Mouse (Mus musculus) MEL (cell line): ENCODE data around the gene Ssna1.
A peak's percentile ranks its signal among the peaks of the same experiment; 100 is the strongest.

ENCODE experiments used
- CTCF ChIP-seq, 3 experiments: IDR thresholded peaks in 2 of 3; conservative IDR thresholded peaks in 1 of 3; 2 replicates each; pipeline ENCODE4 v1.5.1; 2011 to 2012; ENCODE audit warnings: low read length in 3 of 3, low read depth in 2 of 3, mild to moderate bottlenecking in 2 of 3, improper control_type of control experiment in 1 of 3, inconsistent platforms in 1 of 3, mixed read lengths in 1 of 3, moderate library complexity in 1 of 3; ENCODE audit not compliant: control insufficient read depth in 1 of 3, insufficient read depth in 1 of 3, poor library complexity in 1 of 3, severe bottlenecking in 1 of 3
- GATA1 ChIP-seq: IDR thresholded peaks from 2 replicates; pipeline ENCODE4 v1.6.1; 2011; ENCODE audit warnings: low read depth, low read length, improper control_type of control experiment
- MAZ ChIP-seq: IDR thresholded peaks from 2 replicates; pipeline ENCODE4 v1.6.1; 2012; ENCODE audit warnings: low read depth, mild to moderate bottlenecking, inconsistent platforms, low read length, improper control_type of control experiment
- MEF2A ChIP-seq: IDR thresholded peaks from 2 replicates; pipeline ENCODE4 v1.6.1; 2014; ENCODE audit warnings: low read depth, mild to moderate bottlenecking, inconsistent platforms, low read length, improper control_type of control experiment; ENCODE audit not compliant: poor library complexity, insufficient replicate concordance, severe bottlenecking; ENCODE audit errors: extremely low read depth
- MXI1 ChIP-seq: IDR thresholded peaks from 2 replicates; pipeline ENCODE4 v1.6.1; 2011; ENCODE audit warnings: mild to moderate bottlenecking, low read depth, low read length, improper control_type of control experiment
- POLR2A ChIP-seq, 2 experiments: IDR thresholded peaks; 2 replicates each; pipeline ENCODE4 v1.6.1; 2011 to 2012; ENCODE audit warnings: low read length in 2 of 2, mild to moderate bottlenecking in 2 of 2, control low read depth in 1 of 2, improper control_type of control experiment in 1 of 2, low read depth in 1 of 2, moderate library complexity in 1 of 2; ENCODE audit not compliant: control insufficient read depth in 1 of 2, insufficient read depth in 1 of 2, poor library complexity in 1 of 2
- RCOR1 ChIP-seq: IDR thresholded peaks from 2 replicates; pipeline ENCODE4 v1.6.1; 2012; ENCODE audit warnings: low read depth, mild to moderate bottlenecking, inconsistent platforms, low read length, improper control_type of control experiment
- TAL1 ChIP-seq: IDR thresholded peaks from 2 replicates; pipeline ENCODE4 v1.6.1; 2012; ENCODE audit warnings: mild to moderate bottlenecking, inconsistent platforms, low read length, moderate library complexity, mixed read lengths

DNA sequence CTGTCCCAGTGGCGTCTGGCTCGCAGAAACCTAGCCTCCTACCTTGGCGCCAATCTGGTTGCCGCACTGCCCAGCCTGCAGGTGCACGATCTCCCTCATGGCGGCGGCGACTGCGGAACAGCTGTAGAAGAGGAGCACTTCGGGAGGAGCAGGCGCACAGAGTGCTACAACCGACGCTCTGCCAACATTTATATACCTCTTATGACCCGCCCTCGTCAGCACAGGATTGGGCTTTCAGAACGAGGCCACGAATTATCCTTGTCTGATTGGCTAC, 47.8 kb downstream of the Ssna1 start, which contains the start of gene Tubb4b:
- TF ChIP-seq MXI1 (peak; percentile 42; the same call in 1 of the 2 replicates), POLR2A (IDR thresholded peaks at IDR 0.05; ENCODE audit: control insufficient read depth in 1 of 2, insufficient read depth in 1 of 2, low read depth in 1 of 2, low read length in 2 of 2, poor library complexity in 1 of 2) (peak; percentile 99 to 100), RCOR1 (no peak), CTCF (IDR thresholded peaks at IDR 0.05 in 2 of 3, conservative IDR thresholded peaks at IDR 0.05 in 1 of 3; ENCODE audit: control insufficient read depth in 1 of 3, insufficient read depth in 1 of 3, low read depth in 2 of 3, low read length in 3 of 3, poor library complexity in 1 of 3, severe bottlenecking in 1 of 3) (no peak), MEF2A (no peak), TAL1 (no peak), GATA1 (no peak), MAZ (no peak)
